Mouse (Mus musculus) neural tube, embryonic 14.5 days (tissue): Measurements from ENCODE around the gene Ascl4. TPM values are rescaled to one million over a fixed set of nuclear protein-coding genes. Genes with fewer than 3 reads are reported as not detected.
A peak's percentile ranks its signal among the peaks of the same experiment; 100 is the strongest.

Experiments
- ATAC-seq: fragments of 200-750 bp; cut with Nextera tagmentation; 2 replicates; pipeline ENCODE4 v1.8.0; 2017; ENCODE audit warnings: low read depth, mild to moderate bottlenecking, moderate TSS enrichment, moderate library complexity
- H3K27ac ChIP-seq: fragments of 300-500 bp; sonication (generic); 2 replicates; pipeline ENCODE4 v1.5.1; 2014; ENCODE audit warnings: low read depth, mild to moderate bottlenecking, control low read depth, low read length, moderate library complexity, mixed read lengths
- H3K27me3 ChIP-seq: fragments of 300-500 bp; sonication (generic); 2 replicates; pipeline ENCODE4 v1.6.1; 2014; ENCODE audit warnings: low read length; ENCODE audit not compliant: control insufficient read depth, insufficient read depth
- H3K36me3 ChIP-seq: fragments of 300-500 bp; sonication (generic); 2 replicates; pipeline ENCODE4 v1.6.1; 2014; ENCODE audit warnings: low read length, mixed read lengths; ENCODE audit not compliant: control insufficient read depth, insufficient read depth
- H3K4me1 ChIP-seq: fragments of 300-500 bp; sonication (generic); 2 replicates; pipeline ENCODE4 v1.6.1; 2014; ENCODE audit warnings: low read length; ENCODE audit not compliant: control insufficient read depth, insufficient read depth
- H3K4me2 ChIP-seq: fragments of 300-500 bp; sonication (generic); 2 replicates; pipeline ENCODE4 v1.6.1; 2014; ENCODE audit warnings: mild to moderate bottlenecking, low read depth, low read length, control low read depth
- H3K4me3 ChIP-seq: fragments of 300-500 bp; sonication (generic); 2 replicates; pipeline ENCODE4 v1.5.1; 2014; ENCODE audit warnings: low read depth, low read length, control low read depth, mixed read lengths
- H3K9ac ChIP-seq: fragments of 300-500 bp; sonication (generic); replicated peaks from 2 replicates; pipeline ENCODE4 v1.6.1; 2014; ENCODE audit warnings: low read depth, mild to moderate bottlenecking, control low read depth, low read length, mixed read lengths
- H3K9me3 ChIP-seq: fragments of 300-500 bp; sonication (generic); 2 replicates; pipeline ENCODE4 v1.6.1; 2016; ENCODE audit warnings: low read length; ENCODE audit not compliant: control insufficient read depth
- whole genome bisulfite sequencing: fragments of 180-500 bp; shearing (Covaris S2); extraction: QIAGEN DNeasy Blood & Tissue Kit; methylation state at CpG from one replicate; pipeline ENCODE4 v1.1.7; 2014; 5-methylcytosine and 5-hydroxymethylcytosine counted together
- polyA plus RNA-seq: library from polyadenylated mRNA; unstranded; fragments of >200 nt; fragmentation: Nextera tagmentation; extraction: Ambion mirVana; gene quantifications from 2 replicates; pipeline ENCODE4 v1.2.1, GENCODE M21; 2014

Gene Ascl4
- polyA plus RNA-seq, 1 experiment from 2014 or later = 0.23 TPM

DNA sequence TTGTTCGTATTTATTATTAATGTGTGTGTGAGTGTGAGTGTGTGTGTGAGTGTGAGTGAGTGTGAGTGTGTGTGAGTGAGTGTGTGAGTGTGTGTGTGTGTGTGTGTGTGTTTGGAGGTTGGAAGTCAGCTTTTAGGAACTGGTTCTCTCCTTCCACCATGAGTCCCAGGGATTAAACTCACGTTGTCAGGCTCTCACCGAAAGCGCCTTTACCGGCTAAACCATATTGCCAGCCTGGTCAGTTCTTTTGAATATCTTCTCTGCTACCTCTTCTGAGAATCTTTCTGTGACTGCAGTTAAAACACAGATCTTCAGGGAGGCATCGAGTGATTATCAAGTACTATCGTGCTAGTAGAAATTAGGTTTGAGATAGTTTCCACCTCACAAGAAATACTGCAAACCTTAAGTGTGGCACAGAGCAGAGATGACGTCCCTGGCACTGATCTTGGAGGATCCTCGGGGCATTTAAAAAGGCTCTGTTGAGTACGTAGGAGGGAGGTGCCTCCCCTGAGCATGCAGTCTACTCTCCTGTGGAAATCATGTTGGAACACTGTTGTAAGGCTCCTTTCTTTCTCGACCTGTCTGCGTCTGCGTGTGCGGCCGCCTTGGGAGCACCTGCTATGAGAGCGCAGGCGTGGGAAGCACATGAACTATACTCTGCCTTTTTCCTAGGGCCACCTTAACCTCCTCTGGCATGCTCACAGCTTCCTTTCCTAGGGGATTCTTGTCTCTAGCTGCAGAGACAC lies 40.1 kb downstream of the Ascl4 start:
- WGBS = 64% methylated on average over 17 of the region's 17 CpGs
- Histone ChIP-seq H3K9me3 (no peaks in the 10 kb centered on the region), H3K36me3 (no peaks in the 10 kb centered on the region), H3K9ac (no peak overlapping the region), H3K4me2 (no peak overlapping the region), H3K27me3 (no peaks in the 10 kb centered on the region), H3K4me3 (no peak overlapping the region), H3K4me1 (no peaks in the 10 kb centered on the region), H3K27ac (no peak overlapping the region)
- ATAC-seq = peak; percentile 56; the same call in 1 of the 2 replicates

GRCm38 (mm10) chr10:85968157-85968634 lies 40.7 kb downstream of the Ascl4 start:
- no peak overlapping the region for H3K4me3 ChIP-seq
- H3K27ac ChIP-seq = no peak overlapping the region
- WGBS = 10% methylated on average over 7 of the region's 7 CpGs
- peak; percentile 81 for ATAC-seq
- no peaks in the 10 kb centered on the region for H3K4me1 ChIP-seq
- no peak overlapping the region for H3K9ac ChIP-seq
- no peak overlapping the region for H3K4me2 ChIP-seq
- H3K36me3 ChIP-seq = no peaks in the 10 kb centered on the region
- H3K9me3 ChIP-seq = no peaks in the 10 kb centered on the region
- H3K27me3 ChIP-seq = no peaks in the 10 kb centered on the region

DNA sequence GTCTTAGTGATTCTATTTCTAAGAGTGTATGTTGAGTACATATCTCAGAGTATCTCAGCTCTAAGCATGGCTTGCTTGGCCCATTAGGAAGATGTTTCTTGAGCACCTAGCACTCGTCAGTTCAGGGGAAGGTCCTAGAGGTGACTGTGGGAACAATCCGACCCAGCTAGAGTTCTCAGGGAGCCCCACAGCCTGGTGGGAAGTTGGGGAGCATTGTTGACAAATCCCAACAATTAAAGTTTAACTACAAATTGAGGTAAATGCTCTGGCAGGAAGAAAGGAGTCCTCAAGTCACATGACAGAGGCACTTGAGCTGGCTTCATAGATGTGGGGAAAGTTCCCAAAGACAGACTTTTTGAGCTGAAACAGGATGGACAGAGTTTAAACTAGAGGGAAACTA lies 41.2 kb downstream of the Ascl4 start:
- Histone ChIP-seq H3K4me1 (no peaks in the 10 kb centered on the region), H3K9me3 (no peaks in the 10 kb centered on the region), H3K27ac (no peak overlapping the region), H3K36me3 (no peaks in the 10 kb centered on the region), H3K9ac (no peak overlapping the region), H3K4me3 (no peak overlapping the region), H3K27me3 (no peaks in the 10 kb centered on the region), H3K4me2 (no peak overlapping the region)
- 0 out of 2 replicates have a peak, but pooled peaks have one; percentile 24 for ATAC-seq
- WGBS = 66% methylated on average over 2 of the region's 2 CpGs

GRCm38 (mm10) chr10:85969894-85970620 lies 42.6 kb downstream of the Ascl4 start:
- no peak overlapping the region for H3K4me2 ChIP-seq
- H3K4me1 ChIP-seq = no peaks in the 10 kb centered on the region
- no peak for ATAC-seq
- H3K36me3 ChIP-seq = no peaks in the 10 kb centered on the region
- no peaks in the 10 kb centered on the region for H3K9me3 ChIP-seq
- no peaks in the 10 kb centered on the region for H3K27me3 ChIP-seq
- H3K9ac ChIP-seq = no peak overlapping the region
- WGBS = 38% methylated on average over 8 of the region's 8 CpGs
- no peak overlapping the region for H3K27ac ChIP-seq
- no peak overlapping the region for H3K4me3 ChIP-seq

- no peak overlapping the region for H3K9ac ChIP-seq
- no peak overlapping the region for H3K4me3 ChIP-seq
- 93% methylated on average over 9 of the region's 9 CpGs for WGBS
- H3K27ac ChIP-seq = no peak overlapping the region
- H3K36me3 ChIP-seq = no peaks in the 10 kb centered on the region
- no peaks in the 10 kb centered on the region for H3K9me3 ChIP-seq
- no peak for ATAC-seq
- H3K4me2 ChIP-seq = no peak overlapping the region
- no peaks in the 10 kb centered on the region for H3K4me1 ChIP-seq
- H3K27me3 ChIP-seq = no peaks in the 10 kb centered on the region
Observed at GRCm38 (mm10) chr10:85971826-85972225, 44.3 kb downstream of the Ascl4 start.

GRCm38 (mm10) chr10:85972915-85973314 lies 45.4 kb downstream of the Ascl4 start:
- Histone ChIP-seq H3K27me3 (no peaks in the 10 kb centered on the region), H3K9ac (no peak overlapping the region), H3K36me3 (no peaks in the 10 kb centered on the region), H3K4me1 (no peaks in the 10 kb centered on the region), H3K27ac (no peak overlapping the region), H3K4me2 (no peak overlapping the region), H3K9me3 (no peaks in the 10 kb centered on the region), H3K4me3 (no peak overlapping the region)
- 81% methylated on average over 4 of the region's 4 CpGs for WGBS
- no peak for ATAC-seq

GRCm38 (mm10) chr10:85989412-85990115 lies 62.1 kb downstream of the Ascl4 start:
- WGBS = 82% methylated on average over 6 of the region's 6 CpGs
- no peak overlapping the region for H3K27ac ChIP-seq
- ATAC-seq = no peak

DNA sequence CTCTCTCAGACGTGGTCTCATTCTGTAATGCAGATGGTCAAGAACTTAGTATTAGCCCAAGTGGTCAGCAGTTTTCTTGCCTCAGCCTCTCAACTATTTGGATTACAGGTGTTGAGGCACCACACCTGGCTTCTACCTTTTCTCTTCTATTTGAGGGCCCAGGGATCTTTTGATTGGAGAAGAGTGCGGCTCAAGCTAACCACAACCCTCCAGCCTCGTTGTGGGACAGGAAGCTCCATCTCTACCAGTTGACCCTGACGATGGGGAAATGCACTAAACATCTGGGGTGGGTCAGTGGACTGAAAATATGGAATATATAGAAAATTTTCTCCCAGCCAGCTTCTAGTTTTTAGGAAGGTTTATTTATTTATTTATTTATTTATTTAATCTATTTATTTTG lies 64.9 kb downstream of the Ascl4 start:
- Histone ChIP-seq H3K4me3 (no peak overlapping the region), H3K4me1 (no peaks in the 10 kb centered on the region), H3K27me3 (no peaks in the 10 kb centered on the region), H3K27ac (no peak overlapping the region), H3K4me2 (no peak overlapping the region), H3K36me3 (no peaks in the 10 kb centered on the region), H3K9ac (no peak overlapping the region), H3K9me3 (no peaks in the 10 kb centered on the region)
- 95% methylated on average over 4 of the region's 4 CpGs for WGBS
- ATAC-seq = no peak

More at GRCm38 (mm10) chr10:85989412-85990115, 62.1 kb downstream of the Ascl4 start:
- H3K4me1 ChIP-seq = no peaks in the 10 kb centered on the region
- no peak overlapping the region for H3K4me3 ChIP-seq
- no peaks in the 10 kb centered on the region for H3K9me3 ChIP-seq
- H3K27me3 ChIP-seq = no peaks in the 10 kb centered on the region
- H3K9ac ChIP-seq = no peak overlapping the region
- no peaks in the 10 kb centered on the region for H3K36me3 ChIP-seq
- no peak overlapping the region for H3K4me2 ChIP-seq

GRCm38 (mm10) chr10:85993836-85994235 lies 66.4 kb downstream of the Ascl4 start:
- Histone ChIP-seq H3K4me2 (no peak overlapping the region), H3K27me3 (no peaks in the 10 kb centered on the region), H3K9ac (no peak overlapping the region), H3K4me3 (no peak overlapping the region), H3K4me1 (no peaks in the 10 kb centered on the region), H3K27ac (no peak overlapping the region), H3K36me3 (no peaks in the 10 kb centered on the region), H3K9me3 (no peaks in the 10 kb centered on the region)
- 84% methylated on average over 9 of the region's 9 CpGs for WGBS
- no peak for ATAC-seq
